Mouse (Mus musculus) brown adipose tissue, adult 24 weeks (tissue): ENCODE data around the gene Clec4d. TPM values are rescaled to one million over a fixed set of nuclear protein-coding genes. Genes with fewer than 3 reads are reported as not detected.
"Not testable (repeated sequence)": the region's sequence is repeated elsewhere in the genome, so short reads cannot be mapped to it uniquely, and the experiment has no call there.

Source experiments
- H3K27ac ChIP-seq: fragments of 200-500 bp; replicated peaks from 2 replicates; pipeline ENCODE4 v1.5.1; 2012; ENCODE audit warnings: low read depth, mild to moderate bottlenecking, low read length
- H3K4me1 ChIP-seq: fragments of 200-500 bp; 2 replicates; pipeline ENCODE4 v1.6.1; 2012; ENCODE audit warnings: low read length, mixed read lengths; ENCODE audit not compliant: control insufficient read depth, insufficient read depth, insufficient read length
- H3K4me3 ChIP-seq: fragments of 200-500 bp; 2 replicates; pipeline ENCODE4 v1.5.1; 2012; ENCODE audit warnings: low read depth, mild to moderate bottlenecking, low read length, moderate library complexity; ENCODE audit not compliant: insufficient read depth
- polyA plus RNA-seq: library from polyadenylated mRNA; stranded (reverse); fragments of >200 nt; gene quantifications from 2 replicates; pipeline ENCODE4 v1.2.4, GENCODE M21; 2012; ENCODE audit not compliant: missing spikeins, insufficient read depth, insufficient read length

Clec4d gene
- polyA plus RNA-seq, 1 experiment: not detected

- Histone ChIP-seq H3K27ac (no peak overlapping the region), H3K4me3 (no peak overlapping the region), H3K4me1 (no peaks in the 10 kb centered on the region)
Measured at GRCm38 (mm10) chr6:123286311-123286710, 24.4 kb downstream of the Clec4d start.

DNA sequence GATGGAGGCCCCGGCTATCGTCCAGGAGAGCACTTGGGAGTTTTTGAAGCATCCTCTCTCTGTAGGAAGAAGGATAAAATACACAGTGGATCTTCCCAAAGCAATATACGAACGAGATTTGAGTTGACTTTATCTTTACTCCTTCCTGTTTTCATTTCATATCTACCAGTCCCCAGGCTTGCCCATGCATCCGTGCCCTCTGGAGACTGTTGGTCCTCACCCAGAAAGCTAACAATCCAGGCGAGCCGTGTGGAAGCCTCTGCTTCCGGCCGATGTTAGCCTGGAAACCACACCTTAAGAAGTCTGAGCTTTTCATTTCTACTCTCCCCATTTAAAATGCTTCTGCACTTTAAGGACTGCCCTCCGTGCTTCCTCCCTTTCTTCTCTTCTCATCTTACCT lies 27.0 kb downstream of the Clec4d start:
- Histone ChIP-seq H3K4me1 (no peaks in the 10 kb centered on the region), H3K27ac (no peak overlapping the region), H3K4me3 (no peak overlapping the region)

DNA sequence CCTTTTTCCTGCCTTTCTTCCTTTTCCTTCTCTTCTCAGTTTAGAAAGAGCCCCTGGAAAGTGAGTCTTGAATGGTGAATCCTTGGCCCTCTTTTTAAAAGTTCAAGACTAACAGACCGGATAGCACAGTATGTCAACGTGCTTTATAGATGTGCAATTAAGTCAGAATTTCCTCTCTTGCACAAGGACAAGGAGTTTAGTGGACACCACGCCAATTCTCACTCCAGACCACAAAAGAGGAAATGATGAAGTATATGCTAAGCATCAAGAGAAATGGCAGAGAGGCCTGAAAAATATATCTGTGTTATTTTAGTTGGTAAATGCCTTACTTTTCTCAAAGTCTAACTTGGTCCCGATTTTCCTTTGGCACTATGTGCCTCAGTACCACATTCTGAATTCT lies 27.8 kb downstream of the Clec4d start, which contains the start of gene Clec4e:
Gene Clec4e, minus strand, starts transcription at position 118 of the 400 bp plus-strand sequence.
- Histone ChIP-seq H3K4me3 (no peak within 1 kb of the TSS), H3K4me1 (no peaks in the 10 kb centered on the region), H3K27ac (no peak within 1 kb of the TSS)

DNA sequence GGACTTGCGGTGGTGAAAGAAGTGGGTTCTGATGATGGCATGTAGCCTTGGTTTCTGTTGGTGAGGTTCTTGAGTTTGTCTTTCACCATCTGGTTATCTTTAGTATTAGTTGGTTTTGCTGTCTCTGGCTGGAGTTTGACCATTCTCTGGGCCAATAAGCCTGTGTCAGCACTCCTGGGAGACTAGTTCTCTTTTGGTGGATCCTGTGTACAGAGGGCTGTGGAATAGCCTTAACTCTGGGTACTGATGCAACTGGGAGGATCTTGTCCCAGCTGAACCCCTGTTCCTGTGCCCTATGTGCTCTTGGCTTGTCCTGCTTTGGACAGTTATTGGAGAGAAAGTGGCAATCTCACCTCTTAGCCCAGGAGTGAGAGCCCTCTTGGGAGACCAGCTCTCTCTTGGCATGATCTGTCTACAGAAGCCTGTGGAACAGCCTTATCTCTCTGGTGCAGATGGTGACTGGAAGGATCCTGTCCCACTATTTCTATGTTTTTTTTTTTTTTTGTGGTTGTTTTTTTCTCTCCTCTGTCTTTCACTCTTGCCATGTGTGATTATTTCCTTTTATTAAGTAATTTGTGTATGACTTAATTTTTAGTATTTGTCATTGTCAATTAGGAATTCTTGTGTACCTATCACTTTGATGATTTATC lies 31.0 kb downstream of the Clec4d start:
- no peak overlapping the region for H3K4me3 ChIP-seq
- no peaks in the 10 kb centered on the region for H3K4me1 ChIP-seq
- H3K27ac ChIP-seq: no peak overlapping the region

GRCm38 (mm10) chr6:123293509-123293908 lies 31.6 kb downstream of the Clec4d start:
- H3K27ac ChIP-seq, H3K4me1 ChIP-seq: not testable (repeated sequence)

GRCm38 (mm10) chr6:123296687-123297086 lies 34.8 kb downstream of the Clec4d start:
- Histone ChIP-seq H3K4me1 (no peaks in the 10 kb centered on the region), H3K4me3 (no peak overlapping the region), H3K27ac (no peak overlapping the region)

More at GRCm38 (mm10) chr6:123293509-123293908, 31.6 kb downstream of the Clec4d start:
- H3K4me3 ChIP-seq: not testable (repeated sequence)

- H3K4me1 ChIP-seq, H3K4me3 ChIP-seq, H3K27ac ChIP-seq: not testable (repeated sequence)
Measured at GRCm38 (mm10) chr6:123306315-123306714, 44.4 kb downstream of the Clec4d start.

- Histone ChIP-seq H3K27ac (no peak within 1 kb of the TSS), H3K4me3 (no peak within 1 kb of the TSS), H3K4me1 (no peaks in the 10 kb centered on the region)
Measured at GRCm38 (mm10) chr6:123308033-123308432, 46.1 kb downstream of the Clec4d start, which contains the start of gene Vmn2r19. TSS of gene Vmn2r19 (plus strand) at chr6:123308333.

Other genes with a start within 250 kb of the Clec4d start
- 1.9 and 4.6 TPM in 2 replicates for gene Clec4b1, start 212.1 kb upstream of the Clec4d start, polyA plus RNA-seq
- 4.4 and 13.6 TPM in 2 replicates for gene Clec4a2, start 155.7 kb upstream of the Clec4d start, polyA plus RNA-seq
- not detected in 2 replicates for gene Clec4b2, start 89.2 kb upstream of the Clec4d start, polyA plus RNA-seq
- 0.95 and 2.8 TPM in 2 replicates for gene Clec4n, start 32.3 kb upstream of the Clec4d start, polyA plus RNA-seq
- 0.46 TPM in 1 of 2 replicates, not detected in the other for gene Clec4e, start 27.8 kb downstream of the Clec4d start, polyA plus RNA-seq
- gene Vmn2r19, start 46.2 kb downstream of the Clec4d start, polyA plus RNA-seq: not detected in 2 replicates
- gene Vmn2r20, start 156.0 kb downstream of the Clec4d start, polyA plus RNA-seq: not detected in 2 replicates